Mouse (Mus musculus): Measurements from ENCODE around the gene Sipa1. TPM values are rescaled to one million over a fixed set of nuclear protein-coding genes. Genes with fewer than 3 reads are reported as not detected.
"Not testable (repeated sequence)": the region's sequence is repeated elsewhere in the genome, so short reads cannot be mapped to it uniquely, and the experiment has no call there.

The Sipa1 gene
- total RNA-seq, 2 experiments from 2014 or later, result 16.5 to 17.5 TPM

DNA sequence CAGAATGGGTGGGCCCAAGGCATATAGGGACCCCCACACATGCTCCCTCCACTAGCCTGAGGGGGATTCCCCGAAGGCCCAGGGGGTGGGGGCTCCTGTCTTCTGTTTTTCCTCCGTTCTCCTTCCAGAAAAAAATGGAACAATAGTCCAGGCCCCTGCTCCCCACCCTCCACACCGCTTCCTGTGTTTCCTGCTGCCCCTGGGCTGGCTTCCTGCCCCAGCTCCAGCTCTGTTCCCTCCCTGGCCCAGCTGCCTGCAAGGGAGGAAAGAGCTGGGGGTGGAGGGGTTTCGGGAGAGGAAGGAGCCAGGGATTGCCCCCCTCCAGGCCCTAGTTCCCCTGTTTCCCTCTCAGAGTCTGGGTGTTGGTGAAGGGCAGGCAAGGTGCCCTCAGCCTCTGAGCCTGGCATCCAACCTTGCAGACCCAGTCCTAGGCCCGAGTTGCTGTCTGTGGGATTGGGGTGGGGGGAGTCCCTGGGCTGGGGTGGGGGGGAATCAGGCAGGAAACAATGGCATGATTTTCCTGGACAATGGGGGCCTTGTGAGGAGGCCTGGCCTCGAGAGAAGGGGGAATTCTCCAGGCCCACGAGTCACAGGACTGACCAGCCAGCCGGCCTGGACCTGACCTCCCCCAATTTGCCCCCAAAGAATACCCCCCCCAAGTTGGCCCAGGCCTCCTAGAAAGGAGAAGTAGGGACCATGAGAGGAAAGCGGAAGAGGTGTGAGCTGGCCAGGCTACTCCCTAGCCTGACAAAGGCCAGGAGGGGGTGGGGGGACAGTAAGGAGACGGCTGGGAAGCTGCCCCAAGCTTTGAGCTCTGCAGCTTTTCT, 28.8 kb upstream of the Sipa1 start:
- Histone ChIP-seq H3K27ac (peak overlapping the region; percentile 93), H3K4me3 (peak overlapping the region; percentile 72)
- no peak for DNase-seq (ENCODE audit: low spot score in 2 of 2)
- no peak for TF ChIP-seq CTCF (conservative IDR thresholded peaks at IDR 0.05)

DNA sequence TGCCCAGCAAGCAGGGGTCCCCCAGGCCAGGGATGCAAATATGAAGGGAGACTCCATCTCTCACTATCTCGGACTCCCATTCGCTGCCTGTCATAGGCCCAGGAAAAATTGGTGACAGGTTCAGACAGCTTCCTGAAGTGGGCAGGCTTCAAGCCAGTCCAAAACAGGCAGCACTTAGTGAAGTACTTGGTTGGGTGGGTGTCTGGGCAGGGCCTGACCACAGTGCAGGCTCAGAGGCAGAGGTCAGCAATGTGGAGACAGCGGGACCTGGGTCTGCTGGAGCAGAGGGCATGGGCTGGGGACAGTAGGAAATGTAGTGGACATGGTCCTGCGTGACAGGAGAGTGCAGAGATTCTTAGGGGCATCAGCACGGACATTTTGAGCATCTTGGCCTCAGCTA, 28.1 kb upstream of the Sipa1 start:
- H3K27ac ChIP-seq, result peak overlapping the region; percentile 93
- DNase-seq (ENCODE audit: low spot score in 2 of 2), result no peak
- TF ChIP-seq CTCF (conservative IDR thresholded peaks at IDR 0.05), result no peak
- H3K4me3 ChIP-seq, result peak overlapping the region; percentile 72

DNA sequence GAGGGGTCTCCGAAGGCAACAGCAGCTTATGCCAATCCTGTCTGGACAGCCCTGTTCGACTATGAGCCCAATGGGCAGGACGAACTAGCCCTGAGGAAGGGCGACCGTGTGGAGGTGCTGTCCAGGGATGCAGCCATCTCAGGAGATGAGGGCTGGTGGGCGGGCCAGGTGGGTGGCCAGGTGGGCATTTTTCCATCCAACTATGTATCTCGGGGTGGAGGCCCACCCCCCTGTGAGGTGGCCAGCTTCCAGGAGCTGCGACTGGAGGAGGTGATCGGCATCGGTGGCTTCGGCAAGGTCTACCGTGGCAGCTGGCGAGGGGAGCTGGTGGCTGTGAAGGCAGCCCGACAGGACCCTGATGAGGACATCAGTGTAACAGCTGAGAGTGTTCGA, 26.8 kb upstream of the Sipa1 start:
- Histone ChIP-seq H3K27ac (peak overlapping the region; percentile 93), H3K4me3 (peak overlapping the region; percentile 72)
- TF ChIP-seq CTCF (conservative IDR thresholded peaks at IDR 0.05), result no peak
- DNase-seq (ENCODE audit: low spot score in 2 of 2), result no peak

DNA sequence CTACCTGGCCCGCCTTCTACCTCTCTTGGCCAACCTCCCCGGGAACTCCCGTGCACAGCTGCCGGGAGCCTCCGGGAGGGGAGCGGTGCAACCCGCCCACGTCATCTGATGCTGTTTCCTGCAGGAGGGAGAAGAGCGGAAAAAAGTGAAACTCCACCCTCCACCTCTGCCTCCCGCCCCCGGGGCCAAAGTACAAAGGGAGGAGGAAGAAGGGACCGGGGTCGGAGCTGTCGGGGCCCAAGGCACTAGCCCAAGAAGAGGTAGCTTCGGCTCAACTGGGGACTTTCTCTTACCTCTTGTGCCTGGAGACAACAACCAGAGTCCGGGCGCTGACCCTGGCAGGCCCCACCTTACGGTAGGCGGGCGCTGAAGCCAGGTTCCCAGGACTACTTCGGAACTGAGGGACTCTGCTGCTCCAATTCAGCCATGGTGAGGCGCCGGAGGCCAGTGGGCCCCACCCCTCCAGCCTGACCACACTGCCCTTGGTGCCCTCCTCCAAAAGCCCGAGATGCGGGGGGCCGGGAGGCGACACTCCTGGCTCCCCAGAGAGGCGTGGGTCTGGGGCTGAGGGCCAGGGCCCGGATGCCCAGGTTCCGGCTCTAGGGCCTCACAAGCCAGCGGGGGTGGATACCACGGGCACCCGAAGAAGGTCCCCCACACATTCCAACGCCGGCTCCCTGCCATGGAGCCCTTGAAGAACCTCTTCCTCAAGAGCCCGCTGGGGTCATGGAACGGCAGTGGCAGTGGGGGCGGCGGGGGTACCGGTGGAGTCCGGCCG, 26.2 kb upstream of the Sipa1 start:
- peak overlapping the region; percentile 93 for H3K27ac ChIP-seq
- H3K4me3 ChIP-seq, result peak overlapping the region; percentile 72
- peak; percentile 73 to 81 for DNase-seq (ENCODE audit: low spot score in 2 of 2)
- TF ChIP-seq CTCF (conservative IDR thresholded peaks at IDR 0.05), result no peak

DNA sequence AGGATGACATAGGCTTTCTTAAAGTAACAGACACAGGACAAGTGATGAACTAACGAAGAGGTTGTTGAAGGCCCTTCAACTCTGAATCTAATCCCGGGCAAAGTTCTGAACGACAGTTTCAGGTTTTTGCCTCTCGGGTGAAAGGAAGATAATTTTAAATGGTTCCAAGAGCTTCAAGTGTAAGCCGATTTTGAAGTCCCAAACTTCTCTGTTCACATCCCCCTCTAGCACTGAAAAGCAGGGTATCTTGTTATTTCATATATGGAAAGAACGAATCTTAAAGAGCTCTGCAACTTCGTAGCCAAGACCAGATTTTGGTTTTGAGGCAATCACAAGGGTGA, 25.6 kb upstream of the Sipa1 start:
- DNase-seq (ENCODE audit: low spot score in 2 of 2), result no peak
- Histone ChIP-seq H3K27ac (peak overlapping the region; percentile 93), H3K4me3 (peak overlapping the region; percentile 72)
- no peak for TF ChIP-seq CTCF (conservative IDR thresholded peaks at IDR 0.05)

DNA sequence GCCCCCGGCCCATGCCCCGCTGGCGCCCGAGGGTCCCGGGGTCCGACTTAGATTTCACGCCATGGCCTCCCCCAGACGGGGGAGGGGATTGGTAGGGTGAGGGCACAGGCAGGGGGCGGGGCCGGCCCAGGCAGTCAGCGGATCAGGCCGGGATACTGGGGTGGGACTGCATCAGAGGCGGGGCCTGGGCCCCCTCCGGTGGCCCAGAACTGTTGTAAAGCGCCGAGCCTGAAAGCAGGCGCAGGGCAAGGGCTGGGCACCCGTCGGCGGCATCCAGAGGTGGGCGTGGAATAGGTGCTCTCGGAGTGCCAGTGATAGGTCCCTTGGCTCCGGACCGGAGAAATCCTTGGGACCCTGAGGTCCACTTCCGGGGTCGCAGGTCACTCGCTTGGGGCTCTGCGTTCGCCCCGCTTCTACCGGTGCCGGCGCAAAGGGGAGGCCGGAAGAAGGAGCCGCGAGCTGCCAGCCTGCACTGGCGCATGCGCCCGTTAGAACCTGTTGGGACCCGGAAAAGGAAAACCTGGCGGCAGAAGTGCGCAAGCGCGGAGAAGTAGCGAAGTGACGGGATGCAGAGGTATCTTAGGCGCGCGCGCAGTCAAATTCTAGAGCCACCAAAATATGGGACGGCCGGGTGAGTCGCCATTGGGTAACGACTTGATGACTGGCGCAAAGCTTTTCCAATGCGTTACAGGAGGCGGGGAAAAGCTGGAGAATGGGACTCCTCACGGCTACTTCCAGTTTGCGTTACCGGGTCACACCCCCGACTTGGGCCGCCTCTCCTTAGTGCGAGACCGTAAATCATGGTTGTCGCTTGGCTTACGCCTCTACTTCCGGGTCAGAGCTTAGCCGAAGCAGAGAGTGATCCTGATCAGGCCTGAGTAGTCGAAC, 24.9 kb upstream of the Sipa1 start, which contains the start of the genes Map3k11 and Pcnx3:
Gene Map3k11, plus strand, starts transcription at position 543 of the 888 bp plus-strand sequence.
Gene Pcnx3, minus strand, starts transcription at position 709 of the 888 bp plus-strand sequence.
- peak; percentile 94 to 98 for DNase-seq (ENCODE audit: low spot score in 2 of 2)
- peak within 1 kb of the TSS; percentile 72 for H3K4me3 ChIP-seq
- peak; percentile 68 for TF ChIP-seq CTCF (conservative IDR thresholded peaks at IDR 0.05)
- H3K27ac ChIP-seq, result peak within 1 kb of the TSS; percentile 93

DNA sequence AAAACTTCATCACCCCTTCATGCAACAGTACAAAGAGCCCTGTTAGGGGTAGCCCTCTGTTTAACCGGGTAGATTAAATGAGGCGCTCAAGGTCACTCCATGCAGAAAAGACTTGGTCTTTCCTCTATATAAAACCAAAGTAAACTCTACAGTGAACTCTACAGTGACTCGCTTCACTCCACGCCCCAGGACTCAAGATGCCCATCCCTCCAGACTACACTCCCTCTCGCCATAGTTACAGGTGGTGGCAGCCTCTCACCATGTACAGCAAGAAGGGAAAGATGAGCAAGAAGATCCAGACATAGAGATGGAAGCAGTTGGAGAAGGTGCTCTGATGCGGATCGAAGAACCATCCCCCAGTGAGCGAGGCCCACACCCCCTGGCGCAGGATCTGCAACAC, 24.2 kb upstream of the Sipa1 start:
- TF ChIP-seq CTCF (conservative IDR thresholded peaks at IDR 0.05), result no peak
- no peak for DNase-seq (ENCODE audit: low spot score in 2 of 2)
- H3K4me3 ChIP-seq, result peak overlapping the region; percentile 72
- peak overlapping the region; percentile 93 for H3K27ac ChIP-seq

DNA sequence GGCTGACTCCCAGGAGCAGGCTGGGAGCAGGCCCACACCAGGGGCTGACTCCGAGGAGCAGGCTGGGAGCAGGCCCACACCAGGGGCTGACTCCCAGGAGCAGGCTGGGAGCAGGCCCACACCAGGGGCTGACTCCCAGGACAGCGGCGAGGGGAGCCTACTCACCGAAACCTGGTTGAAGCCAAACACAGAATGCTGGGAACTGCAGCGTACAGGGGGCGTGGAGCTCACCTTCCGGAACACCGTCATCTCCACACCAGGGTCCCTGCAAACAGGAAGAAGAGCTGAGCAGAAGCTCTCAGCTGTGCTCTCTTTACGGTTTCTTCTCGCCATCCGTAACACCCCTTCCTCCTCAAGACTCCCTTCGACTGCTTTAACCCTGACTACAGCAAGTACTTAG, 23.4 kb upstream of the Sipa1 start:
- H3K4me3 ChIP-seq; DNase-seq (ENCODE audit: low spot score in 2 of 2): not testable (repeated sequence)

DNA sequence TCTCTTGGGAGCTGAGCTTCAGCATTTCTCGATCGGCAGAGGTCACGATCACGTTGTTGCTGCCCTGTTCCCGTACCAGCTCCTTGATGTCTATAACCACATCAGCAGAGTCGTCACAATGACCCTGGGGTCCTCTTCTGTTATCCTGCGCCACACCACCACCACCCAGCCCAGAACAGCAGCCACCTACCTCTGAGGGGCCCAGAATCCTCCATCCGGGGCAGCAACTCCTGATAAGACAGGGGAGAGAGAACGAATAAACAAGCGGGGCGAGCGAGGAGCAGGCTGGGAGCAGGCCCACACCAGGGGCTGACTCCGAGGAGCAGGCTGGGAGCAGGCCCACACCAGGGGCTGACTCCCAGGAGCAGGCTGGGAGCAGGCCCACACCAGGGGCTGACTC, 22.9 kb upstream of the Sipa1 start:
- Histone ChIP-seq H3K4me3 (no peak overlapping the region), H3K27ac (no peak overlapping the region)
- no peak for TF ChIP-seq CTCF (conservative IDR thresholded peaks at IDR 0.05)
- no peak for DNase-seq (ENCODE audit: low spot score in 2 of 2)

More for the DNA sequence above, 23.4 kb upstream of the Sipa1 start:
- H3K27ac ChIP-seq, result not testable (repeated sequence)

DNA sequence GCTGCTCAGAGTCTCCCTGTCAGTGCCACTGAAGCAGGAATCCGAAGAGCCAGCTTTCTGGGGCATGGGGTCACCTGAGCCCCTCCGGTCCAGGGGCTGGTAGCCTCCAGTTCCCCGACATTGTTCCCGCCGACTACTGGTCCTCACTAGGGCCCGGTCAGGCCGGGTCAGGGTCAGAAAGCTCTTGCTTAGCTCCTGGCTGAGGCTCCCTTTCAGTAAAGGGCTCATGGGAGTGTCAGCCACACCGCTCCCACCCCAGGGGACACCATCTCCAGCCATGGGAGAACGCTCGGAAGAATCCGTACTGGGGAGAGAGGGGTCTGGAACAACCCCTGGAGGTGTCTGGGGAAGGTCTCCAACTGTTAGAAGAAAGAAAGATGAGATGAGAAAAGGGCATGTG, 22.4 kb upstream of the Sipa1 start:
- TF ChIP-seq CTCF (conservative IDR thresholded peaks at IDR 0.05), result no peak
- no peak overlapping the region for H3K4me3 ChIP-seq
- DNase-seq (ENCODE audit: low spot score in 2 of 2), result no peak
- H3K27ac ChIP-seq, result no peak overlapping the region

DNA sequence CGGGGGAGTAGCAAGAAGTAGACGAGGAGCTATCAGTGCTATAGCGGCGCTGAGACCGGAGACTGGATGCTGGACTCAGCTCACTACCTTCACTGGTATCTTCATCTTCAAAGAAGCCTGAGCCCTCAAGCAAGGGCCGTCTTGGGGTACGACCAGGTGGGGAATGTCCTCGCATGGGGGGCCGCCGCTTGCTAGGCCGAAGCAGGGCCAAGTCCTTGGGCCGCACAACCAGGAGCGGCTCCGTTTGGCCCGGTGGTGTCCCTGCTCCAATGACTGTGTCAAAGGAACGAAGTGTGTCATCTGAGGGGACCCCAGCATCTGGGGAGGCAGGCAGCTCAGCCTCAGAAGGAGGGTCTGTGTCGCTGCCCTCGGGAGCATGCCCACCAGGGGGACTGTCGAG, 21.9 kb upstream of the Sipa1 start:
- DNase-seq (ENCODE audit: low spot score in 2 of 2), result no peak
- Histone ChIP-seq H3K27ac (no peak overlapping the region), H3K4me3 (no peak overlapping the region)
- no peak for TF ChIP-seq CTCF (conservative IDR thresholded peaks at IDR 0.05)

DNA sequence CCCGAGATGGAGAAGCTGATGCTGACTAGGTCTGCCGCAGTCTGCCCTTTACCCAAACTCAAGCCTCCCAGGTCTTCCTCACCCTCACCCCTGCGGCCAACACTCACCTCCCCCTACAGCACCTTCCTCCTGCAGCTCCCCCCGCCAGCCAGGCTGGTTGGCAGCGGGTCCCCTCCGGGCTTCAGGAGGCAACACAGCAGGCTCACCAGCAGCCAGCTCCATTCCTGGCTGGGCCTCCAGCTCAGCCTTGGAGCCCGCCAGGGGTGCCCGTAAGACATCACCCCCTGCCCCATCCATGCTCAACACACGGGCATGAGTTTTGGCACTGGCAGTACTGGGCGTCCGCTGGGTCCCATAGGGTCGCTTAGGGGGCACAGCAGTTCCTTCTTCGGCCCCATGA, 21.5 kb upstream of the Sipa1 start:
- no peak for DNase-seq (ENCODE audit: low spot score in 2 of 2)
- Histone ChIP-seq H3K4me3 (no peak overlapping the region), H3K27ac (no peak overlapping the region)
- no peak for TF ChIP-seq CTCF (conservative IDR thresholded peaks at IDR 0.05)

DNA sequence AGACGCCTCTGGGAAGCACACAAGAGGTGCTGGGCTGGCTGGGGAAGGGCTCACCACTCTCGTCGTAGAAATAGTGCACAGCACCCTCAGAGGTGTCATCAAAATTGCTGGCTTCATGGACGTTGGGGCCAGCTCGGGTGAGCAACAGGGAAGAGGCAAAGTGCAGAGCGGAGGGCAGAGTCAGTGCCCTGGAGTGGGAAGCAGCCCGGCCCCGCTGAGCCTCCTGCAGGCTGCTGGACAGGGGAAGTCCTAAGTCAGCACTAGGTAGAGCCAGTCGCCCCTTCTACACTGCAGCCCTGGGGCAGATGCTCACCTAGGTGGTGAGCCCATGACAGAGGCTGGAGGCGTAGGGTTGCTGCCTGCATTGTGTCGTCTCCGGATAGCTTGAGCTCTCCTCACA, 20.7 kb upstream of the Sipa1 start:
- Histone ChIP-seq H3K4me3 (no peak overlapping the region), H3K27ac (no peak overlapping the region)
- no peak for TF ChIP-seq CTCF (conservative IDR thresholded peaks at IDR 0.05)
- no peak for DNase-seq (ENCODE audit: low spot score in 2 of 2)
